In the genomic region with DNA sequence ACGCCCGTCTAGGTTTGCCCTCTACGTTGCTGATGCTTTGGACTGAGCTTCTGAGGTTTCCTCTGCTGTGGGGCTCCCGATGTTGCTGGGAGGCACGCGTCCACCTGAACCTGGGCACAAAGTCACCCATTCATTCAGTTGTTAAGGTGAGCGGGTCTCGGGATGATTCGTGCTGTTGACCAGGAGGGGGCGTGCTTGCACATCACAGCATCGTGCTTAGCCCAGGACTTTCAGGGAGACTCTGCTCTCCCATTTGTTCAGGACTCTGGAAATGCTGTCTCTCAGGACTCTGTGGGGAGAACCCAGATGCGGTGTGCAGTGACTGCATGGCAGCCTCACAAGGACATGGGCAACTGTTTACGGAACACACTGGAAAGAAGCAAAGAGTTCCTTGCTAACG, we compare ENCODE assay signal across 15 mouse cellular contexts. TPM values are rescaled to one million over a fixed set of nuclear protein-coding genes. Genes with fewer than 3 reads are reported as not detected.
DNase-seq lines count a peak whose midpoint lies in the region; ATAC-seq and TF ChIP-seq lines count a peak whose summit lies in the region.
"Had no signal": no experiment of that assay in that cellular context is flagged by ENCODE, and none has a peak within 500 bp of the region (broad histone marks: within the 10 kb centered on the region; RNA-seq: fewer than 3 reads in every experiment).

No protein-coding gene starts in this region.

- intact Hi-C loops in heart, adult 2 months (cut with DNase I): no loop called here

- no peaks in the 10 kb centered on the region for H3K9me3 ChIP-seq in heart, embryonic 10.5 days
- H3K9me3 ChIP-seq in ES-Bruce4 (replicated peaks; ENCODE audit: control insufficient read depth, insufficient read depth, low read length, poor library complexity, severe bottlenecking): no peaks in the 10 kb centered on the region
- H3K9me3 ChIP-seq: embryonic facial prominence, embryonic 15.5 days; neural tube, embryonic 13.5 days had no signal

- TF ChIP-seq CTCF in heart, adult 2 months (IDR thresholded peaks at IDR 0.05): peak; percentile 23; the same call in 1 of the 2 replicates
- TF ChIP-seq CTCF in layer of hippocampus, adult 2 months (conservative IDR thresholded peaks at IDR 0.05): peak; percentile 53
- peak; percentile 84 for TF ChIP-seq CTCF in ES-Bruce4 (IDR thresholded peaks at IDR 0.05; ENCODE audit: low read depth, low read length)
- TF ChIP-seq CTCF in embryonic fibroblast, embryonic 13.5 days (IDR thresholded peaks at IDR 0.05; ENCODE audit: borderline replicate concordance, insufficient read depth, low read length): peak; percentile 36; the same call in 1 of the 2 replicates

- H3K79me2 ChIP-seq in heart, adult 2 months (replicated peaks; ENCODE audit: control insufficient read depth, insufficient read depth, low read length): no peaks in the 10 kb centered on the region

- TF ChIP-seq EP300 in heart, adult 2 months (IDR thresholded peaks at IDR 0.05; ENCODE audit: insufficient read depth, low read depth, low read length): no peak
- no peak for TF ChIP-seq EP300 in ES-Bruce4 (IDR thresholded peaks at IDR 0.05; ENCODE audit: insufficient read depth, low read depth, low read length)

- no peaks in the 10 kb centered on the region for H3K36me3 ChIP-seq in heart, adult 2 months (ENCODE audit: control insufficient read depth, insufficient read depth, low read length)
- H3K36me3 ChIP-seq in heart, embryonic 10.5 days: no peaks in the 10 kb centered on the region
- H3K36me3 ChIP-seq in ES-Bruce4 (ENCODE audit: control insufficient read depth, insufficient read depth, low read length, poor library complexity, severe bottlenecking): no peaks in the 10 kb centered on the region
- H3K36me3 ChIP-seq: embryonic facial prominence, embryonic 15.5 days; neural tube, embryonic 13.5 days had no signal

- ATAC-seq in granulocyte monocyte progenitor cell, adult 5-6 weeks (replicated peaks; ENCODE audit: poor library complexity, severe bottlenecking): no peak
- ATAC-seq: forebrain, embryonic 16.5 days had no signal

- H3K4me3 ChIP-seq in heart, adult 2 months: no peak overlapping the region
- no peak overlapping the region for H3K4me3 ChIP-seq in heart, embryonic 10.5 days
- no peak overlapping the region for H3K4me3 ChIP-seq in layer of hippocampus, adult 2 months
- H3K4me3 ChIP-seq in ES-Bruce4 (ENCODE audit: low read depth, low read length): peak overlapping the region; percentile 18; the same call in 1 of the 2 replicates
- H3K4me3 ChIP-seq in embryonic fibroblast, embryonic 13.5 days (ENCODE audit: insufficient read depth, low read length): no peak overlapping the region
- H3K4me3 ChIP-seq: embryonic facial prominence, embryonic 15.5 days; neural tube, embryonic 13.5 days had no signal

- 44% methylated on average over 14 of the region's 14 CpGs for WGBS in heart, adult 2 months
- 28% methylated on average over 14 of the region's 14 CpGs for WGBS in heart, embryonic 10.5 days

- no peak overlapping the region for H3K27ac ChIP-seq in heart, adult 2 months
- H3K27ac ChIP-seq in heart, embryonic 10.5 days: no peak overlapping the region
- no peak overlapping the region for H3K27ac ChIP-seq in layer of hippocampus, adult 2 months
- no peak overlapping the region for H3K27ac ChIP-seq in ES-Bruce4 (ENCODE audit: insufficient read depth, low read length)
- no peak overlapping the region for H3K27ac ChIP-seq in embryonic fibroblast, embryonic 13.5 days (ENCODE audit: insufficient read depth, low read length)
- H3K27ac ChIP-seq: embryonic facial prominence, embryonic 15.5 days; hindbrain, embryonic 14.5 days; neural tube, embryonic 13.5 days had no signal

- H3K9ac ChIP-seq in heart, adult 2 months (ENCODE audit: low read depth, low read length): no peak overlapping the region
- no peak overlapping the region for H3K9ac ChIP-seq in ES-Bruce4 (ENCODE audit: low read depth, poor library complexity, severe bottlenecking)
- H3K9ac ChIP-seq: embryonic facial prominence, embryonic 15.5 days; hindbrain, embryonic 14.5 days; neural tube, embryonic 13.5 days had no signal

- H3K27me3 ChIP-seq in heart, adult 2 months (ENCODE audit: control insufficient read depth, insufficient read depth, low read length): no peaks in the 10 kb centered on the region; the same call in 1 of the 2 replicates
- peaks cover 11% of the 10 kb centered on the region; the same call in 1 of the 2 replicates for H3K27me3 ChIP-seq in heart, embryonic 10.5 days (ENCODE audit: insufficient read depth, poor library complexity, severe bottlenecking)
- H3K27me3 ChIP-seq in ES-Bruce4 (ENCODE audit: control insufficient read depth, insufficient read depth, low read length, poor library complexity, severe bottlenecking): no peaks in the 10 kb centered on the region
- H3K27me3 ChIP-seq: embryonic facial prominence, embryonic 15.5 days; neural tube, embryonic 13.5 days had no signal

- peaks cover 2% of the 10 kb centered on the region; the same call in 1 of the 2 replicates for H3K4me1 ChIP-seq in heart, adult 2 months (ENCODE audit: control insufficient read depth, insufficient read depth, low read length)
- peaks cover 17% of the 10 kb centered on the region for H3K4me1 ChIP-seq in heart, embryonic 10.5 days
- no peaks in the 10 kb centered on the region for H3K4me1 ChIP-seq in ES-Bruce4 (ENCODE audit: control insufficient read depth, insufficient read depth, low read length)
- H3K4me1 ChIP-seq in embryonic fibroblast, embryonic 13.5 days (ENCODE audit: control insufficient read depth, insufficient read depth, low read length): no peaks in the 10 kb centered on the region
- H3K4me1 ChIP-seq: neural tube, embryonic 13.5 days had no signal

- no peak for DNase-seq in heart, adult 2 months
- no peak for DNase-seq in heart, embryonic 10.5 days (ENCODE audit: low spot score)
- DNase-seq in layer of hippocampus, adult 2 months (ENCODE audit: low spot score in 2 of 2): no peak
- DNase-seq in layer of hippocampus, postnatal 10 days (ENCODE audit: low spot score in 2 of 2): no peak
- DNase-seq: cerebellum, postnatal 10 days; midbrain, embryonic 14.5 days; right cerebral cortex, adult 18-20 months; thymus, postnatal 14 days had no signal

- no peak for TF ChIP-seq POLR2A in heart, adult 2 months (IDR thresholded peaks at IDR 0.05; ENCODE audit: insufficient read depth, low read depth, low read length)
- TF ChIP-seq POLR2A in ES-Bruce4 (IDR thresholded peaks at IDR 0.05; ENCODE audit: insufficient read depth, low read length): no peak
- TF ChIP-seq POLR2A in embryonic fibroblast, embryonic 13.5 days (IDR thresholded peaks at IDR 0.05; ENCODE audit: low read depth, low read length): no peak

RNA-seq across cellular contexts. Expression of a gene that starts 53.1 kb away (rescaled TPM):
- under 1 TPM; 0.21 to 0.30 TPM for total RNA-seq in heart, adult 2 months (2021)
- 0.91 and 1.3 TPM in 2 replicates for polyA plus RNA-seq in heart, adult 2 months (2012; rRNA removed)
- polyA plus RNA-seq in heart, embryonic 10.5 days (2016; fragmentation: Nextera tagmentation; extraction: Ambion mirVana): not detected in 2 replicates
- 1 to 10 TPM in 1 of 2 experiments, under 1 TPM in 1; 0.79 to 1.0 TPM for total RNA-seq in layer of hippocampus, adult 2 months (2021)
- total RNA-seq in layer of hippocampus, postnatal 10 days (2021): 1 to 10 TPM; 2.4 to 2.6 TPM
- not detected in 2 replicates for polyA plus RNA-seq in ES-Bruce4 (2011; ENCODE audit: insufficient read depth, insufficient read length, low read depth, missing spikeins)
- polyA plus RNA-seq in embryonic fibroblast, embryonic 13.5 days (2011; ENCODE audit: insufficient read length, low read depth, missing spikeins): 0.25 and 0.97 TPM in 2 replicates
- not detected in 2 replicates for total RNA-seq in granulocyte monocyte progenitor cell, adult 5-6 weeks (2014; fragmentation: Nextera tagmentation)
- total RNA-seq in granulocyte monocyte progenitor cell, adult 5-6 weeks (2017): not detected in 2 replicates

RNA-seq across cellular contexts. Expression of a gene that starts 56.7 kb away (rescaled TPM):
- total RNA-seq in heart, adult 2 months (2021): 100 to 1,000 TPM; 101 to 113 TPM
- polyA plus RNA-seq in heart, adult 2 months (2012; rRNA removed): 43.2 and 84.3 TPM in 2 replicates
- polyA plus RNA-seq in heart, embryonic 10.5 days (2016; fragmentation: Nextera tagmentation; extraction: Ambion mirVana): 22.8 and 26.0 TPM in 2 replicates
- total RNA-seq in layer of hippocampus, adult 2 months (2021): 10 to 100 TPM; 48.7 to 50.2 TPM
- 10 to 100 TPM; 63.2 to 66.0 TPM for total RNA-seq in layer of hippocampus, postnatal 10 days (2021)
- 3.4 and 4.2 TPM in 2 replicates for polyA plus RNA-seq in ES-Bruce4 (2011; ENCODE audit: insufficient read depth, insufficient read length, low read depth, missing spikeins)
- 21.4 and 31.6 TPM in 2 replicates for polyA plus RNA-seq in embryonic fibroblast, embryonic 13.5 days (2011; ENCODE audit: insufficient read length, low read depth, missing spikeins)
- 4.1 and 8.2 TPM in 2 replicates for total RNA-seq in granulocyte monocyte progenitor cell, adult 5-6 weeks (2014; fragmentation: Nextera tagmentation)
- 3.3 and 3.9 TPM in 2 replicates for total RNA-seq in granulocyte monocyte progenitor cell, adult 5-6 weeks (2017)

Comparison
In these comparisons a context has a peak if more than half of its experiments do, and no peak if none do; other contexts are left out.
1. CTCF ChIP-seq: peak in every context shown above with its lines; median percentile 84 in ES-Bruce4; 53 in layer of hippocampus, adult 2 months; 36 in embryonic fibroblast, embryonic 13.5 days; 23 in heart, adult 2 months.
2. RNA of a gene that starts 56.7 kb away (total RNA-seq): 101 to 113 TPM in heart, adult 2 months, 63.2 to 66.0 TPM in layer of hippocampus, postnatal 10 days and 48.7 to 50.2 TPM in layer of hippocampus, adult 2 months; 3.3 to 8.2 TPM in granulocyte monocyte progenitor cell, adult 5-6 weeks; every median in the first group is over 4 times any median in the second.